Comparison of ENCODE assay signal across 17 mouse cellular contexts in genomic region chr2:6407711-6408110, GRCm38 (mm10).
DNase-seq lines count a peak whose midpoint lies in the region; ATAC-seq and TF ChIP-seq lines count a peak whose summit lies in the region.
"Had no signal": no experiment of that assay in that cellular context is flagged by ENCODE, and none has a peak within 500 bp of the region (broad histone marks: within the 10 kb centered on the region; RNA-seq: fewer than 3 reads in every experiment).

No protein-coding gene starts in this region.

- no peaks in the 10 kb centered on the region for H3K9me3 ChIP-seq in heart, embryonic 14.5 days (ENCODE audit: control insufficient read depth, low read length)
- no peaks in the 10 kb centered on the region for H3K9me3 ChIP-seq in MEL (replicated peaks; ENCODE audit: insufficient read depth, low read length)
- H3K9me3 ChIP-seq in intestine, embryonic 15.5 days: no peaks in the 10 kb centered on the region
- H3K9me3 ChIP-seq in stomach, embryonic 14.5 days (ENCODE audit: control insufficient read depth, low read depth, low read length): no peaks in the 10 kb centered on the region
- H3K9me3 ChIP-seq in midbrain, embryonic 13.5 days: no peaks in the 10 kb centered on the region
- H3K9me3 ChIP-seq: forebrain, embryonic 10.5 days; hindbrain, embryonic 15.5 days; midbrain, embryonic 10.5 days had no signal

- H3K4me3 ChIP-seq in heart, embryonic 14.5 days (ENCODE audit: control insufficient read depth in 1 of 2, insufficient read depth in 1 of 2, low read depth in 1 of 2, low read length in 2 of 2): no peak overlapping the region
- no peak overlapping the region for H3K4me3 ChIP-seq in MEL (ENCODE audit: control insufficient read depth in 1 of 2, insufficient read depth in 1 of 2, low read depth in 2 of 2, low read length in 2 of 2)
- H3K4me3 ChIP-seq in intestine, embryonic 15.5 days (replicated peaks): no peak overlapping the region
- H3K4me3 ChIP-seq in stomach, embryonic 14.5 days (ENCODE audit: low read depth, low read length): no peak overlapping the region
- no peak overlapping the region for H3K4me3 ChIP-seq in midbrain, embryonic 13.5 days (replicated peaks)
- H3K4me3 ChIP-seq: forebrain, embryonic 10.5 days; hindbrain, embryonic 15.5 days; midbrain, embryonic 10.5 days had no signal

- TF ChIP-seq CTCF in MEL (IDR thresholded peaks at IDR 0.05 in 2 of 3, conservative IDR thresholded peaks at IDR 0.05 in 1 of 3; ENCODE audit: control insufficient read depth in 1 of 3, insufficient read depth in 1 of 3, low read depth in 2 of 3, low read length in 3 of 3, poor library complexity in 1 of 3, severe bottlenecking in 1 of 3): no peak

- H3K27ac ChIP-seq in heart, embryonic 14.5 days (replicated peaks in 1 of 2; ENCODE audit: control insufficient read depth in 1 of 2, insufficient read depth in 1 of 2, low read depth in 2 of 2, low read length in 2 of 2): peak overlapping the region; percentile 21 to 43; a peak in 2 of 4 replicates
- H3K27ac ChIP-seq in MEL (ENCODE audit: control insufficient read depth, low read depth, low read length): no peak overlapping the region
- H3K27ac ChIP-seq in intestine, embryonic 15.5 days: peak overlapping the region; percentile 80
- H3K27ac ChIP-seq in stomach, embryonic 14.5 days (ENCODE audit: low read length): peak overlapping the region; percentile 72
- H3K27ac ChIP-seq in midbrain, embryonic 13.5 days: no peak overlapping the region
- H3K27ac ChIP-seq: forebrain, embryonic 10.5 days; hindbrain, embryonic 15.5 days; midbrain, embryonic 10.5 days had no signal

- no peak for DNase-seq in heart, adult 8-10 months (ENCODE audit: low spot score)
- peak; percentile 41 for DNase-seq in MEL (ENCODE audit: low read depth, low spot score)
- no peak for DNase-seq in right cerebral cortex, postnatal 25 days
- DNase-seq: cerebellum, adult 2 months; cerebellum, postnatal 36 days; kidney, adult 18-20 months; kidney, postnatal 10 days; lung, adult 2 months; lung, postnatal 36 days; spleen, adult 18-20 months had no signal

- TF ChIP-seq RAD21 in MEL (IDR thresholded peaks at IDR 0.05; ENCODE audit: low read depth, low read length): no peak

- H3K79me2 ChIP-seq in MEL (ENCODE audit: control insufficient read depth, insufficient read depth, low read length, poor library complexity): no peaks in the 10 kb centered on the region; the same call in 1 of the 2 replicates

- ATAC-seq in heart, embryonic 14.5 days (ENCODE audit: insufficient number of reproducible peaks, insufficient read depth, low FRiP score, low read depth): no peak
- ATAC-seq in intestine, embryonic 15.5 days: peak; percentile 93
- ATAC-seq in stomach, embryonic 14.5 days (ENCODE audit: insufficient number of reproducible peaks, insufficient read depth, low FRiP score, low read depth): peak; percentile 67
- ATAC-seq in midbrain, embryonic 13.5 days: no peak

- H3K4me2 ChIP-seq in heart, embryonic 14.5 days (ENCODE audit: low read length): no peak overlapping the region
- no peak overlapping the region for H3K4me2 ChIP-seq in intestine, embryonic 15.5 days (replicated peaks)
- no peak overlapping the region for H3K4me2 ChIP-seq in stomach, embryonic 14.5 days (replicated peaks; ENCODE audit: low read depth, low read length)
- H3K4me2 ChIP-seq in midbrain, embryonic 13.5 days (replicated peaks): no peak overlapping the region
- H3K4me2 ChIP-seq: hindbrain, embryonic 15.5 days had no signal

- H3K9ac ChIP-seq in heart, embryonic 14.5 days (ENCODE audit: low read length): peak overlapping the region; percentile 9; the same call in 1 of the 2 replicates
- H3K9ac ChIP-seq in MEL (ENCODE audit: control insufficient read depth, low read depth, low read length, poor library complexity, severe bottlenecking): no peak overlapping the region
- H3K9ac ChIP-seq in intestine, embryonic 15.5 days: no peak overlapping the region
- H3K9ac ChIP-seq in stomach, embryonic 14.5 days (replicated peaks; ENCODE audit: low read depth, low read length): no peak overlapping the region
- no peak overlapping the region for H3K9ac ChIP-seq in midbrain, embryonic 13.5 days (replicated peaks)
- H3K9ac ChIP-seq: hindbrain, embryonic 15.5 days had no signal

- WGBS in heart, embryonic 14.5 days: 54% methylated on average over 1 of the region's 1 CpGs
- 82% methylated on average over 1 of the region's 1 CpGs for WGBS in intestine, embryonic 15.5 days
- WGBS in stomach, embryonic 14.5 days: 80% methylated on average over 1 of the region's 1 CpGs
- 69% methylated on average over 1 of the region's 1 CpGs for WGBS in midbrain, embryonic 13.5 days

- no peaks in the 10 kb centered on the region for H3K27me3 ChIP-seq in heart, embryonic 14.5 days (ENCODE audit: control insufficient read depth, insufficient read depth, low read length)
- no peaks in the 10 kb centered on the region for H3K27me3 ChIP-seq in MEL (ENCODE audit: control insufficient read depth in 1 of 2, insufficient read depth in 2 of 2, low read length in 2 of 2)
- no peaks in the 10 kb centered on the region for H3K27me3 ChIP-seq in intestine, embryonic 15.5 days (replicated peaks)
- H3K27me3 ChIP-seq in stomach, embryonic 14.5 days (ENCODE audit: control insufficient read depth, insufficient read depth, low read length): no peaks in the 10 kb centered on the region
- no peaks in the 10 kb centered on the region for H3K27me3 ChIP-seq in midbrain, embryonic 13.5 days
- H3K27me3 ChIP-seq: hindbrain, embryonic 15.5 days had no signal

- H3K4me1 ChIP-seq in heart, embryonic 14.5 days (ENCODE audit: control insufficient read depth in 2 of 2, insufficient read depth in 2 of 2, low read length in 2 of 2): peaks cover 7 to 13% of the 10 kb centered on the region in 2 experiments; a peak in 3 of 4 replicates
- no peaks in the 10 kb centered on the region for H3K4me1 ChIP-seq in MEL (ENCODE audit: control insufficient read depth in 1 of 2, insufficient read depth in 2 of 2, low read length in 2 of 2)
- H3K4me1 ChIP-seq in intestine, embryonic 15.5 days (replicated peaks): 0 out of 2 replicates have a peak, but pooled peaks cover 9% of the 10 kb centered on the region
- 0 out of 2 replicates have a peak, but pooled peaks cover 3% of the 10 kb centered on the region for H3K4me1 ChIP-seq in stomach, embryonic 14.5 days (ENCODE audit: control insufficient read depth, insufficient read depth, low read length)
- H3K4me1 ChIP-seq in midbrain, embryonic 13.5 days (replicated peaks): peaks cover 30% of the 10 kb centered on the region

- TF ChIP-seq EP300 in MEL (IDR thresholded peaks at IDR 0.05; ENCODE audit: low read depth in 1 of 2, low read length in 2 of 2): no peak

- peaks cover 15% of the 10 kb centered on the region; the same call in 1 of the 2 replicates for H3K36me3 ChIP-seq in heart, embryonic 14.5 days (ENCODE audit: control insufficient read depth, insufficient read depth, low read length)
- H3K36me3 ChIP-seq in MEL (ENCODE audit: control insufficient read depth in 1 of 2, insufficient read depth in 2 of 2, low read length in 2 of 2): peaks cover 0 to 14% of the 10 kb centered on the region in 2 experiments; a peak in 2 of 4 replicates
- no peaks in the 10 kb centered on the region; the same call in 1 of the 2 replicates for H3K36me3 ChIP-seq in intestine, embryonic 15.5 days
- peaks cover 10% of the 10 kb centered on the region; the same call in 1 of the 2 replicates for H3K36me3 ChIP-seq in stomach, embryonic 14.5 days (ENCODE audit: control insufficient read depth, insufficient read depth, low read length)
- peaks cover 17% of the 10 kb centered on the region for H3K36me3 ChIP-seq in midbrain, embryonic 13.5 days

- TF ChIP-seq POLR2A in MEL (IDR thresholded peaks at IDR 0.05; ENCODE audit: control insufficient read depth in 1 of 2, insufficient read depth in 1 of 2, low read depth in 1 of 2, low read length in 2 of 2, poor library complexity in 1 of 2): no peak

TF ChIP-seq in MEL, 35 proteins besides CTCF, POLR2A, EP300 and RAD21:
- TF ChIP-seq USF1 (IDR thresholded peaks at IDR 0.05; ENCODE audit: low read depth, low read length): no peak
- no peak for TF ChIP-seq CHD2 (IDR thresholded peaks at IDR 0.05; ENCODE audit: low read length)
- TF ChIP-seq CHD1 (IDR thresholded peaks at IDR 0.05; ENCODE audit: low read depth, low read length): no peak
- TF ChIP-seq SMC3 (IDR thresholded peaks at IDR 0.05; ENCODE audit: low read depth, low read length): no peak
- no peak for TF ChIP-seq MYC (IDR thresholded peaks at IDR 0.05; ENCODE audit: low read depth, low read length)
- TF ChIP-seq ZNF384 (IDR thresholded peaks at IDR 0.05; ENCODE audit: low read depth, low read length): no peak
- no peak for TF ChIP-seq SIN3A (IDR thresholded peaks at IDR 0.05; ENCODE audit: low read length)
- no peak for TF ChIP-seq MXI1 (IDR thresholded peaks at IDR 0.05; ENCODE audit: low read depth, low read length)
- no peak for TF ChIP-seq NELFE (IDR thresholded peaks at IDR 0.05; ENCODE audit: low read depth, low read length)
- no peak for TF ChIP-seq GABPA (IDR thresholded peaks at IDR 0.05; ENCODE audit: low read depth, low read length)

Comparison
In these comparisons a context has a peak if more than half of its experiments do, and no peak if none do; other contexts are left out.
1. ATAC-seq: peak in intestine, embryonic 15.5 days (single experiment) and stomach, embryonic 14.5 days (single experiment); none in heart, embryonic 14.5 days (single experiment) and midbrain, embryonic 13.5 days (single experiment).
2. H3K27ac ChIP-seq: peak in heart, embryonic 14.5 days (2 of 2), intestine, embryonic 15.5 days (single experiment) and stomach, embryonic 14.5 days (single experiment); none in MEL (single experiment) and midbrain, embryonic 13.5 days (single experiment).